ENCODE assay signal across 11 mouse cellular contexts in genomic region chr14:21547297-21547696, GRCm38 (mm10).
A peak's percentile ranks its signal among the peaks of the same experiment; 100 is the strongest.
DNase-seq lines count a peak whose midpoint lies in the region; ATAC-seq and TF ChIP-seq lines count a peak whose summit lies in the region.
"Had no signal": no experiment of that assay in that cellular context is flagged by ENCODE, and none has a peak within 500 bp of the region (broad histone marks: within the 10 kb centered on the region; RNA-seq: fewer than 3 reads in every experiment).

No protein-coding gene starts in this region.

- WGBS in kidney, postnatal 0 days = 37% methylated on average over 7 of the region's 7 CpGs
- WGBS in kidney, embryonic 14.5 days = 39% methylated on average over 7 of the region's 7 CpGs
- 25% methylated on average over 7 of the region's 7 CpGs for WGBS in embryonic facial prominence, embryonic 12.5 days
- 42% methylated on average over 7 of the region's 7 CpGs for WGBS in forebrain, embryonic 11.5 days
- WGBS in limb, embryonic 15.5 days = 25% methylated on average over 7 of the region's 7 CpGs

- no peaks in the 10 kb centered on the region for H3K27me3 ChIP-seq in kidney, postnatal 0 days (ENCODE audit: insufficient read depth, low read length)
- no peaks in the 10 kb centered on the region for H3K27me3 ChIP-seq in kidney, embryonic 14.5 days (ENCODE audit: control insufficient read depth, insufficient read depth, low read length)
- no peaks in the 10 kb centered on the region for H3K27me3 ChIP-seq in embryonic facial prominence, embryonic 12.5 days
- H3K27me3 ChIP-seq in forebrain, embryonic 11.5 days (ENCODE audit: control insufficient read depth, insufficient read depth, low read length) = no peaks in the 10 kb centered on the region
- H3K27me3 ChIP-seq in limb, embryonic 15.5 days = no peaks in the 10 kb centered on the region
- H3K27me3 ChIP-seq: stomach, embryonic 15.5 days had no signal

- no peak for ATAC-seq in kidney, postnatal 0 days (replicated peaks; ENCODE audit: low FRiP score, low read depth)
- ATAC-seq in kidney, embryonic 14.5 days (ENCODE audit: low FRiP score, low TSS enrichment) = no peak
- ATAC-seq in embryonic facial prominence, embryonic 12.5 days (ENCODE audit: insufficient number of reproducible peaks, insufficient read depth, low FRiP score, low TSS enrichment) = no peak
- ATAC-seq in forebrain, embryonic 11.5 days (replicated peaks; ENCODE audit: low FRiP score) = no peak
- no peak for ATAC-seq in limb, embryonic 15.5 days (ENCODE audit: insufficient number of reproducible peaks, low FRiP score, low TSS enrichment, low read depth)
- no peak for ATAC-seq in inflammation-experienced regulatory T-cells, adult 6 months

- no peak overlapping the region for H3K4me2 ChIP-seq in kidney, postnatal 0 days (ENCODE audit: low read length)
- H3K4me2 ChIP-seq in kidney, embryonic 14.5 days (replicated peaks; ENCODE audit: low read depth, low read length) = no peak overlapping the region
- H3K4me2 ChIP-seq in embryonic facial prominence, embryonic 12.5 days (replicated peaks) = no peak overlapping the region; the same call in 1 of the 2 replicates
- no peak overlapping the region for H3K4me2 ChIP-seq in forebrain, embryonic 11.5 days (ENCODE audit: low read depth, low read length, severe bottlenecking)
- H3K4me2 ChIP-seq in limb, embryonic 15.5 days = no peak overlapping the region
- H3K4me2 ChIP-seq: stomach, embryonic 15.5 days had no signal

- H3K9me3 ChIP-seq in kidney, postnatal 0 days (replicated peaks; ENCODE audit: low read length) = no peaks in the 10 kb centered on the region
- H3K9me3 ChIP-seq in kidney, embryonic 14.5 days (ENCODE audit: control insufficient read depth, low read length) = 0 out of 2 replicates have a peak, but pooled peaks cover under 1% of the 10 kb centered on the region
- H3K9me3 ChIP-seq in embryonic facial prominence, embryonic 12.5 days = no peaks in the 10 kb centered on the region
- H3K9me3 ChIP-seq in forebrain, embryonic 11.5 days (ENCODE audit: control insufficient read depth, low read length) = no peaks in the 10 kb centered on the region
- H3K9me3 ChIP-seq in limb, embryonic 15.5 days = no peaks in the 10 kb centered on the region
- H3K9me3 ChIP-seq: stomach, embryonic 15.5 days had no signal

- DNase-seq in kidney, postnatal 0 days (ENCODE audit: low spot score) = peak; percentile 50
- DNase-seq in forebrain, embryonic 11.5 days (ENCODE audit: low spot score) = no peak
- no peak for DNase-seq in urinary bladder, adult 18-20 months (ENCODE audit: low spot score in 2 of 2)
- DNase-seq: cerebellum, postnatal 36 days; gastrocnemius, postnatal 14 days; kidney, postnatal 10 days had no signal

- H3K27ac ChIP-seq in kidney, postnatal 0 days = no peak overlapping the region
- H3K27ac ChIP-seq in kidney, embryonic 14.5 days (ENCODE audit: low read depth, low read length) = no peak overlapping the region
- H3K27ac ChIP-seq in embryonic facial prominence, embryonic 12.5 days = peak overlapping the region; percentile 46
- no peak overlapping the region for H3K27ac ChIP-seq in forebrain, embryonic 11.5 days (ENCODE audit: low read depth, low read length)
- peak overlapping the region; percentile 38; the same call in 1 of the 2 replicates for H3K27ac ChIP-seq in limb, embryonic 15.5 days
- H3K27ac ChIP-seq: stomach, embryonic 15.5 days had no signal

- H3K4me3 ChIP-seq in kidney, postnatal 0 days (replicated peaks; ENCODE audit: low read depth, low read length) = no peak overlapping the region
- no peak overlapping the region for H3K4me3 ChIP-seq in kidney, embryonic 14.5 days (ENCODE audit: low read length)
- no peak overlapping the region for H3K4me3 ChIP-seq in embryonic facial prominence, embryonic 12.5 days
- no peak overlapping the region for H3K4me3 ChIP-seq in forebrain, embryonic 11.5 days (ENCODE audit: low read depth, low read length)
- H3K4me3 ChIP-seq in limb, embryonic 15.5 days = no peak overlapping the region
- H3K4me3 ChIP-seq: stomach, embryonic 15.5 days had no signal

- no peak overlapping the region for H3K9ac ChIP-seq in kidney, postnatal 0 days (ENCODE audit: low read depth, low read length)
- H3K9ac ChIP-seq in kidney, embryonic 14.5 days (ENCODE audit: low read depth, low read length) = no peak overlapping the region
- H3K9ac ChIP-seq in embryonic facial prominence, embryonic 12.5 days = no peak overlapping the region
- 0 out of 2 replicates have a peak overlapping the region, but pooled peaks have one; percentile 6 for H3K9ac ChIP-seq in forebrain, embryonic 11.5 days (ENCODE audit: low read length)
- no peak overlapping the region for H3K9ac ChIP-seq in limb, embryonic 15.5 days
- H3K9ac ChIP-seq: stomach, embryonic 15.5 days had no signal

- no peak for TF ChIP-seq CTCF in kidney, postnatal 0 days (IDR thresholded peaks at IDR 0.05; ENCODE audit: low read depth)

- H3K36me3 ChIP-seq in kidney, postnatal 0 days (ENCODE audit: insufficient read depth, low read length) = peaks cover 1% of the 10 kb centered on the region; the same call in 1 of the 2 replicates
- no peaks in the 10 kb centered on the region for H3K36me3 ChIP-seq in kidney, embryonic 14.5 days (ENCODE audit: control insufficient read depth, insufficient read depth, low read length)
- peaks cover 3% of the 10 kb centered on the region for H3K36me3 ChIP-seq in embryonic facial prominence, embryonic 12.5 days
- peaks cover 1% of the 10 kb centered on the region; the same call in 1 of the 2 replicates for H3K36me3 ChIP-seq in forebrain, embryonic 11.5 days (ENCODE audit: control insufficient read depth, insufficient read depth, low read length)
- peaks cover 4% of the 10 kb centered on the region for H3K36me3 ChIP-seq in limb, embryonic 15.5 days

- H3K4me1 ChIP-seq in kidney, postnatal 0 days (replicated peaks; ENCODE audit: insufficient read depth, low read length) = peaks cover 20% of the 10 kb centered on the region
- H3K4me1 ChIP-seq in kidney, embryonic 14.5 days (ENCODE audit: control insufficient read depth, insufficient read depth, low read length) = peaks cover 22% of the 10 kb centered on the region
- H3K4me1 ChIP-seq in embryonic facial prominence, embryonic 12.5 days = peaks cover 34% of the 10 kb centered on the region
- peaks cover 17% of the 10 kb centered on the region for H3K4me1 ChIP-seq in forebrain, embryonic 11.5 days (replicated peaks; ENCODE audit: control insufficient read depth, insufficient read depth, low read length)
- peaks cover 40% of the 10 kb centered on the region for H3K4me1 ChIP-seq in limb, embryonic 15.5 days

Comparison
In these comparisons a context has a peak if more than half of its experiments do, and no peak if none do; other contexts are left out.
1. H3K27ac ChIP-seq: peak in embryonic facial prominence, embryonic 12.5 days (single experiment) and limb, embryonic 15.5 days (single experiment); none in kidney, postnatal 0 days (single experiment), kidney, embryonic 14.5 days (single experiment) and forebrain, embryonic 11.5 days (single experiment).